Mouse (Mus musculus): Measurements from ENCODE around the gene Shroom4. TPM values are rescaled to one million over a fixed set of nuclear protein-coding genes. Genes with fewer than 3 reads are reported as not detected.
A peak's percentile ranks its signal among the peaks of the same experiment; 100 is the strongest.

The Shroom4 gene
- polyA plus RNA-seq (2016; fragmentation: Nextera tagmentation; extraction: Ambion mirVana): 5.1 and 5.4 TPM in 2 replicates

DNA sequence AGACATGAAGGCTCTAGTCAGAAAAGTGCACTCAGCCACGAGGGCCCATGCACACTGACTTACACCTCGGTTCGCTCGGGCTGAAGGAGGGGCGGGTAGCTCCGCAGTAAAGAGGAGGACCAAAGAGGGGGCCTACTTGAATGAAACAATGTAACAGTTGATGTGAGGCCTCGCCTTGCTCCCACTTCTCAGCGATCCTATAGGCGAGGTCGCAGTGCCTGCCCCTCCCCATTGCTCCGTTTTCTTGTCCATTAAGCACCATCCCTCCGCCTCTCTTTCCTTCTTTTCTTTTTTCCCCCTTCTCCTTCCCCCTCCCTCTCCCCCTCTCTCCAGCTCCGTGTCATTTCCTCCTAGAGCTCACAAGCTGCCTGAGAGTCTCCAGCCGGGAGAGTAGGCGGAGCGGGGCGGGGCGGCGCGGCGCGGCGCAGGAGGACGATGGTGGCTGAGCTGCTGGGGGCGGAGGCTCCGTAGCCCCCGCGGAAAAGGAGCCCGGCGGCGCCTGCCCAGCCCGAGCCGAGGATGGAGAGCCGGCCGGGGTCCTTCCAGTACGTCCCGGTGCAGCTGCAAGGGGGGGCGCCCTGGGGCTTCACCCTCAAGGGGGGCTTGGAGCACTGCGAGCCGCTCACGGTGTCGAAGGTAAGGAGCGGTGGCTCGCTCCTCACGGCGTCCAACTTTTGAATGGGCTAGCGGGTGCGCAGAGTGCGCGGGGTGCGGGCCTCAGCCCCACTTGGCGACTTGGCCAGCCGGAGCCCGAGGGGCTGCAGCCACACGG lies at the start of gene Shroom4:
Gene Shroom4, plus strand, starts transcription at position 229 of the 772 bp plus-strand sequence.
- Histone ChIP-seq H3K36me3 (replicated peaks) (no peaks in the 10 kb centered on the region), H3K27ac (peak within 1 kb of the TSS; percentile 92), H3K27me3 (ENCODE audit: poor library complexity, severe bottlenecking) (no peaks in the 10 kb centered on the region), H3K9me3 (no peaks in the 10 kb centered on the region), H3K4me1 (peaks cover 17% of the 10 kb centered on the region), H3K4me3 (peak within 1 kb of the TSS; percentile 69)
- DNase-seq (ENCODE audit: extremely low spot score, low spot score): peak; percentile 78
- 7% methylated on average over 52 of the region's 55 CpGs for WGBS

DNA sequence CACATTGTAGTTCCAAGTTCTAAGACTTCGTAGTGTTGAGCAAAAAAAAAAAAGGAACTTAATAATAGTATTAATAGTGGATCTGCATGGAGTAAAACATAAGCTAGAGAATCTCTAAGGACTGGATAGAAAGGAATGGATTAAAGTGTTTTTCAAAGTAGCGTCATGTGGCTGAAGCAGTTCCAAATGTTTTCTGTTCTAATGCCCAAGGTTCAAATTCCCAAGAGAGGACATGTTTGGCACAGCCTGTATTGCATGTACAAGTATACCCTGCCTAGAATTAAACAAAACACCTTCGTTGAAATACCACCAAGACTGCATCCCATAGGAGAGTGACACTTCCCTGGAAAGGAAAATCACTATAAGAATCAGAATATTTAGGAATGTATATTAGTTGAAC lies 42.8 kb upstream of the Shroom4 start:
- Histone ChIP-seq H3K4me1 (no peaks in the 10 kb centered on the region), H3K36me3 (replicated peaks) (no peaks in the 10 kb centered on the region), H3K27ac (no peak overlapping the region), H3K27me3 (ENCODE audit: poor library complexity, severe bottlenecking) (no peaks in the 10 kb centered on the region), H3K4me3 (no peak overlapping the region), H3K9me3 (no peaks in the 10 kb centered on the region)
- 82% methylated on average over 3 of the region's 3 CpGs for WGBS
- DNase-seq (ENCODE audit: extremely low spot score, low spot score): no peak

DNA sequence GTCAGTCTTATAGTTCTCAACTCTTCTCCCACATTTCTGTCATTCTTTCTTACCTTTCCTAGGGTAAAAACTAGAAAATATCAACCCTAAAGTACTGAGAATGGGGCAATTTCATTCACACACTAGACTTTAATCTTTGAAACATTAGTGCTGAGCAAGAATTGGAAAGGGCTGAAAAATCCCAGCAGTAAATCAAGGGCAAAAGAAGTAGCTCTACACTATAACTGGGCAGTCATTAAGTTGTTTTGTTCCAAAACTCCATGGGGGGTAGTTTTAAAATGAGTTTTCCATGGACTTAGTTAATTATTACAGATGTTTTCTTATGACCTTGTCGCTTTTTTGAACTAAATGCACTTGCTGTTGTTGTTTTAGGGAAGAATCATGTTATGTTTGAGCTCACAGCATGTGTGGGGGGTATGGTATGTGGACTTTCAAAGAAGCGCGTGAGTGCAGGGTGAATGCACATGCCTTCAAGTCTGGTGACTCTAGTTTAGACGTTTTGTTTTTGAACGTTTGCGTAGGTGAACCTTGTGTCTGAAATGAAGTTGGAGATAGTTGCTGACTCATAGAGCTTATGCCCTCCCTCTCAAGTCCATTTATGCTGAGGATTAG lies 42.0 kb upstream of the Shroom4 start:
- 71% methylated on average over 6 of the region's 6 CpGs for WGBS

GRCm38 (mm10) chrX:6368822-6369221 lies 30.8 kb upstream of the Shroom4 start:
- H3K27me3 ChIP-seq (ENCODE audit: poor library complexity, severe bottlenecking): no peaks in the 10 kb centered on the region
- H3K27ac ChIP-seq: no peak overlapping the region
- no peak overlapping the region for H3K4me3 ChIP-seq
- WGBS: 80% methylated on average over 1 of the region's 1 CpGs
- H3K4me1 ChIP-seq: no peaks in the 10 kb centered on the region
- H3K9me3 ChIP-seq: no peaks in the 10 kb centered on the region
- no peaks in the 10 kb centered on the region for H3K36me3 ChIP-seq (replicated peaks)
- DNase-seq (ENCODE audit: extremely low spot score, low spot score): no peak

More for the DNA sequence above, 42.0 kb upstream of the Shroom4 start:
- Histone ChIP-seq H3K36me3 (replicated peaks) (no peaks in the 10 kb centered on the region), H3K27ac (no peak overlapping the region), H3K9me3 (no peaks in the 10 kb centered on the region), H3K4me3 (no peak overlapping the region), H3K27me3 (ENCODE audit: poor library complexity, severe bottlenecking) (no peaks in the 10 kb centered on the region), H3K4me1 (no peaks in the 10 kb centered on the region)
- DNase-seq (ENCODE audit: extremely low spot score, low spot score): no peak

DNA sequence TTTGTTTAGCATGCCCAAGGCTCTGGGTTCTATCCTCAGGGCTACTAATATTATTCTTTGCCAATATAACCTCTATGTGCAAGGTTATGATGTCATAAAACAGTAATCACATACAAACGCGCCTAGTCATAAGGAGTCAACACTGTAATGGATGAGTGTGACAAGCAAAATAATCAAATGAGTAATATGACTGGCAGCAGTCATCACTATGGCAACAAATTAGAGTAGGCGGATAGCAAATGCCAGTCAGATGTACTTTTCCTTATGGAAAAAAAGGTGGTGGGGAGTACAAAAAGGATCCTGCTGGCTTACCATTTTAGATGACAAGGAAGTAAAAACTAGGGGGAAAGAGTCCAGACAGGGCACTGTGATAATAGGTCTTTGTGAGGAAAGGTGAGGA lies 28.9 kb upstream of the Shroom4 start:
- Histone ChIP-seq H3K4me3 (no peak overlapping the region), H3K27me3 (ENCODE audit: poor library complexity, severe bottlenecking) (no peaks in the 10 kb centered on the region), H3K36me3 (replicated peaks) (no peaks in the 10 kb centered on the region), H3K27ac (no peak overlapping the region), H3K9me3 (no peaks in the 10 kb centered on the region), H3K4me1 (no peaks in the 10 kb centered on the region)
- no peak for DNase-seq (ENCODE audit: extremely low spot score, low spot score)
- WGBS: 95% methylated on average over 3 of the region's 3 CpGs

- Histone ChIP-seq H3K36me3 (replicated peaks) (no peaks in the 10 kb centered on the region), H3K27me3 (ENCODE audit: poor library complexity, severe bottlenecking) (no peaks in the 10 kb centered on the region), H3K27ac (no peak overlapping the region), H3K4me1 (no peaks in the 10 kb centered on the region), H3K9me3 (no peaks in the 10 kb centered on the region), H3K4me3 (no peak overlapping the region)
- WGBS: 82% methylated on average over 1 of the region's 1 CpGs
- DNase-seq (ENCODE audit: extremely low spot score, low spot score): no peak
These were observed 5.8 kb upstream of the Shroom4 start for GRCm38 (mm10) chrX:6393861-6394260.

DNA sequence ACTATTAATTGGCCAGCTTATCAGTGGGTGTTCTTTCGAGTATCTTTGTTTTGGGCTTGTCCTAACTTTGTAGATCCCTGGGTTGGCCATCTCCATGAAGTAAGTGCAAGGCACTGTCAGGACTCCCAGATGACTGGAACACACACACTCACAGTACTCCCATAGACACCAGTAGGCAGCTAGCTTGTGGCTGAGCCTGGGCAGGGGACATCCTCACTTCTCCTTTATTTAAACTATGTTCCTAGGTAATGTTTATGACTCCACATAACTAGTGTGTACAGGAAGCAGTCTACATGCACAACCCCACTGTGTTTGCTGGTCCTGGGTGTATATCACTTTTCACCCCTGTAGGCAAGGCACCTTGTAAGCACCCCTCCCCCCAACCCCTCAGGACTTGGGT lies 461 bp upstream of the Shroom4 start:
- Histone ChIP-seq H3K4me1 (peaks cover 17% of the 10 kb centered on the region), H3K4me3 (peak overlapping the region; percentile 69), H3K27me3 (ENCODE audit: poor library complexity, severe bottlenecking) (no peaks in the 10 kb centered on the region), H3K27ac (peak overlapping the region; percentile 92), H3K36me3 (replicated peaks) (no peaks in the 10 kb centered on the region), H3K9me3 (no peaks in the 10 kb centered on the region)
- WGBS: 26% methylated on average over 1 of the region's 1 CpGs
- no peak for DNase-seq (ENCODE audit: extremely low spot score, low spot score)

GRCm38 (mm10) chrX:6400398-6401020 lies 855 bp downstream of the Shroom4 start:
- peaks cover 17% of the 10 kb centered on the region for H3K4me1 ChIP-seq
- H3K27me3 ChIP-seq (ENCODE audit: poor library complexity, severe bottlenecking): no peaks in the 10 kb centered on the region
- H3K9me3 ChIP-seq: no peaks in the 10 kb centered on the region
- DNase-seq (ENCODE audit: extremely low spot score, low spot score): peak; percentile 39
- peak overlapping the region; percentile 92 for H3K27ac ChIP-seq
- peak overlapping the region; percentile 69 for H3K4me3 ChIP-seq
- no peaks in the 10 kb centered on the region for H3K36me3 ChIP-seq (replicated peaks)
- WGBS: 17% methylated on average over 42 of the region's 49 CpGs

GRCm38 (mm10) chrX:6402921-6403320 lies 3.3 kb downstream of the Shroom4 start:
- 86% methylated on average over 4 of the region's 4 CpGs for WGBS
- H3K4me1 ChIP-seq: peaks cover 17% of the 10 kb centered on the region
- no peak overlapping the region for H3K4me3 ChIP-seq
- no peaks in the 10 kb centered on the region for H3K36me3 ChIP-seq (replicated peaks)
- H3K27me3 ChIP-seq (ENCODE audit: poor library complexity, severe bottlenecking): no peaks in the 10 kb centered on the region
- H3K27ac ChIP-seq: no peak overlapping the region
- DNase-seq (ENCODE audit: extremely low spot score, low spot score): no peak
- H3K9me3 ChIP-seq: no peaks in the 10 kb centered on the region

GRCm38 (mm10) chrX:6409114-6409513 lies 9.5 kb downstream of the Shroom4 start:
- no peak for DNase-seq (ENCODE audit: extremely low spot score, low spot score)
- no peaks in the 10 kb centered on the region for H3K27me3 ChIP-seq (ENCODE audit: poor library complexity, severe bottlenecking)
- no peaks in the 10 kb centered on the region for H3K36me3 ChIP-seq (replicated peaks)
- 63% methylated on average over 6 of the region's 6 CpGs for WGBS
- no peaks in the 10 kb centered on the region for H3K4me1 ChIP-seq
- H3K4me3 ChIP-seq: no peak overlapping the region
- H3K9me3 ChIP-seq: no peaks in the 10 kb centered on the region
- no peak overlapping the region for H3K27ac ChIP-seq

DNA sequence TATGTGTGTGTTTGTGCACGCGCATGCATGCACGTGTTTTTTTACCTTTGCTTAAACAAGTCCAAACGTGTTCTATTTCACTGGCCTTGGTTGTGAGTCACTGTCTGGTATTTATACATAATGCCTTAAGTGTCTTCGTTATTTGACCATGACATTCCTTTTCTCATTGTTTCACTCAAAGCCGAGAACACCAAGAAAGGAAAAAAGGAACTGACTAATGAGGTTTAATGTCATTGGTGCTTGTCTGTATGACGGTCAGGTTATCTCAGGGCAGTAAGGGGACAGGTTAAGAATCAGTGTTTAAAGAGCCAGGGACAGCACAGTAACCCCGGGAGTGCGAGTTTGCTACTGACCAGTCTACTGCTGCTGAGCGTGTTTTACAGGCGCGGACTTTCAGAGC lies 15.8 kb downstream of the Shroom4 start:
- H3K27ac ChIP-seq: no peak overlapping the region
- WGBS: 65% methylated on average over 12 of the region's 12 CpGs
- DNase-seq (ENCODE audit: extremely low spot score, low spot score): no peak
- no peaks in the 10 kb centered on the region for H3K27me3 ChIP-seq (ENCODE audit: poor library complexity, severe bottlenecking)
- H3K36me3 ChIP-seq (replicated peaks): no peaks in the 10 kb centered on the region
- H3K9me3 ChIP-seq: no peaks in the 10 kb centered on the region
- H3K4me1 ChIP-seq: peaks cover 29% of the 10 kb centered on the region
- H3K4me3 ChIP-seq: no peak overlapping the region

DNA sequence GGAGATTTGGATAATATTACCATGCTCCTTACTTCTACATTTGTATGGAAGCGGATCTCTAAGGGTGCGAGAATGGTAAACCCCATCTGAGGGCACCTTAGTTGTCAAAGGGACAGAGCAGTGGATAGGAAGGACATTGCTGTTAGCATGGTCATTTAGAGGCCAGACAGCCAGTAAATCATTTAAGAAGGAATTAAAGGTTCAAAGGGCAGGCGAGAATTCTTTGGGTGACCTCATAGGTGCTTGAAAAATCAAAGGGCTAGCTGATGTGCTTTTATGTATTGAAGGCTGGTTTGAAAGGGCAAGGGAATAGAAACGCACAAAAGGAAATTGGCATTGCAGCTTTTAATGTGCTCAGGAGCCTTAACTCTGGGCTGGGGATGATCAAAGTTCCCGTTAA lies 16.3 kb downstream of the Shroom4 start:
- no peaks in the 10 kb centered on the region for H3K9me3 ChIP-seq
- no peak overlapping the region for H3K27ac ChIP-seq
- no peaks in the 10 kb centered on the region for H3K36me3 ChIP-seq (replicated peaks)
- peaks cover 29% of the 10 kb centered on the region for H3K4me1 ChIP-seq
- no peaks in the 10 kb centered on the region for H3K27me3 ChIP-seq (ENCODE audit: poor library complexity, severe bottlenecking)
- H3K4me3 ChIP-seq: no peak overlapping the region
- no peak for DNase-seq (ENCODE audit: extremely low spot score, low spot score)
- 43% methylated on average over 5 of the region's 5 CpGs for WGBS

DNA sequence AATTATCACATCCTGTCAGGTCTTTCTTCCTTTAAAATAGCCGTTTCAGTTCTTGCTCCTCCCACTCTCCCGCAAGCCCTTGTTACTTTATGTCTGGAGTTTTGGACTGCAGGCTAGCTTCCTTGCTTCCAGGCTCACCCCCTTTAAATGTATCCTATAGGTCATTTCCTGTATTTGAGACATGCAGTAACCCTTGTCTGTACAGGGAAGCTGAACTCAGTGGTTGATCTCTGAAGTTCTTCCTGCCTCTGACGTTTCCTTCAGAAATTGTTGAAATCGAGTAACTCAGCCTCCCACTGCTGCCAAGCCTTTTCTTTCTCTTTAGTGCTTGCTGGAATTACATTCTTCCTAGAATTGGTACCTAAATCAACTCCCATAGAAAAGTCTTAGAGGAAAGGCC lies 18.5 kb downstream of the Shroom4 start:
- Histone ChIP-seq H3K4me1 (peaks cover 29% of the 10 kb centered on the region), H3K27me3 (ENCODE audit: poor library complexity, severe bottlenecking) (no peaks in the 10 kb centered on the region), H3K9me3 (no peaks in the 10 kb centered on the region; the same call in 1 of the 2 replicates), H3K4me3 (no peak overlapping the region), H3K27ac (no peak overlapping the region), H3K36me3 (replicated peaks) (peaks cover 1% of the 10 kb centered on the region)
- no peak for DNase-seq (ENCODE audit: extremely low spot score, low spot score)
- WGBS: 57% methylated on average over 4 of the region's 4 CpGs
